Mouse (Mus musculus): Measurements from ENCODE around the gene Qrfp.

DNA sequence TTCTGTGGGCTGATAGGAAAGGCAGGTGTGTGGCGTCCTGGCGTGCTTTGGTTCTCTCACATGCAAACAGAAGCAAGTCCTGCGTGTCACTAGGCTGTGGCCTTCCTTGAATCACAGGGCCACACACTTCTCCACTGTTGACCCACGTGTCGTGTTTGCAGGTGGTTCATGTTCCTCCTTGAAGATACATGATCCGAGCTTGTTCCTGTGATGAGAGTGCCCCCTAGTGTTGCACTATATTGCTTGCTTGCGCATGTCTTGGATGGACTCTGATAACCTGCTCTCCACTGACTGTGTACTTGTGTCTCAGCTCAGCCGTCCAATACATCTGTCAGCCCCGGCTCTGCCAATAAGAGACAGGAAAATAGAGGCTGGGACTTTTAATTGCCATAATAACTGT lies 25.3 kb downstream of the Qrfp start:
- TF ChIP-seq EP300 (IDR thresholded peaks at IDR 0.05; ENCODE audit: low read depth) (no peak), CTCF (IDR thresholded peaks at IDR 0.05; ENCODE audit: low read depth) (peak; percentile 90)

Data from liver, embryonic 14.5 days (tissue).